Mouse (Mus musculus): ENCODE results near the gene Aebp2.

DNA sequence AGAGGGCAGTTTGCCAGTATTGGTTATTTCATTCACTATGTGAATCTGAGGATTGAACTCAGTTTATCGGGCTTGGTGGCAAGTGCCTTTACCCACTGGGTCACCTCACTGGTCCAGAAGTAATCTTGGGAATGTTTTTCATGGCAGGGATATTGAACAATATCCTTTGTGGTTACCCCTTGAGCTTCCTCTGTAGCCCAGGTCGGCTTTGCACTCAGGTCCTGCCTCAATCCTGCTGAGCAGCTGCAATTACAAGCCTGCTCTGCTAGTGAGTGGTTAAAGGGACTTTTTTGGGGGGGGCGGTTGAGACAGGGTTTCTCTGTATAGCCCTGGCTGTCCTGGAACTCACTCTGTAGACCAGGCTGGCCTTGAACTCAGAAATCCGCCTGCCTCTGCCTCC is 13.8 kb downstream of the Aebp2 start:
- TF ChIP-seq EP300 (IDR thresholded peaks at IDR 0.05; ENCODE audit: low read depth) (no peak), CTCF (IDR thresholded peaks at IDR 0.05; ENCODE audit: low read depth) (no peak)

Measured in heart, postnatal 0 days (tissue).